In genomic region chr11:59309106-59309805, GRCm38 (mm10) we compare ENCODE assay signal across 8 mouse cellular contexts. TPM values are rescaled to one million over a fixed set of nuclear protein-coding genes. Genes with fewer than 3 reads are reported as not detected.
A peak's percentile ranks its signal among the peaks of the same experiment; 100 is the strongest.
DNase-seq lines count a peak whose midpoint lies in the region; ATAC-seq and TF ChIP-seq lines count a peak whose summit lies in the region.

No protein-coding gene starts in this region.

- TF ChIP-seq CTCF in ES-Bruce4 (IDR thresholded peaks at IDR 0.05; ENCODE audit: low read depth, low read length), result no peak

- H3K9ac ChIP-seq in ES-Bruce4 (ENCODE audit: low read depth, poor library complexity, severe bottlenecking), result peak overlapping the region; percentile 87; the same call in 1 of the 2 replicates
- 0 out of 2 replicates have a peak overlapping the region, but pooled peaks have one; percentile 13 for H3K9ac ChIP-seq in intestine, embryonic 14.5 days (ENCODE audit: low read length)
- 0 out of 2 replicates have a peak overlapping the region, but pooled peaks have one; percentile 52 for H3K9ac ChIP-seq in neural tube, embryonic 13.5 days

- TF ChIP-seq EP300 in ES-Bruce4 (IDR thresholded peaks at IDR 0.05; ENCODE audit: insufficient read depth, low read depth, low read length), result 0 out of 2 replicates have a peak, but pooled peaks have one; percentile 31

- H3K27ac ChIP-seq in ES-Bruce4 (ENCODE audit: insufficient read depth, low read length), result no peak overlapping the region
- peak overlapping the region; percentile 54; the same call in 1 of the 2 replicates for H3K27ac ChIP-seq in intestine, embryonic 14.5 days (ENCODE audit: low read depth)
- no peak overlapping the region for H3K27ac ChIP-seq in neural tube, embryonic 13.5 days (replicated peaks)

- no peaks in the 10 kb centered on the region for H3K36me3 ChIP-seq in ES-Bruce4 (ENCODE audit: control insufficient read depth, insufficient read depth, low read length, poor library complexity, severe bottlenecking)
- no peaks in the 10 kb centered on the region for H3K36me3 ChIP-seq in intestine, embryonic 14.5 days (ENCODE audit: control insufficient read depth, insufficient read depth, low read length)
- no peaks in the 10 kb centered on the region for H3K36me3 ChIP-seq in neural tube, embryonic 13.5 days

- H3K4me3 ChIP-seq in ES-Bruce4 (ENCODE audit: low read depth, low read length), result peak overlapping the region; percentile 16
- no peak overlapping the region for H3K4me3 ChIP-seq in intestine, embryonic 14.5 days (ENCODE audit: low read depth, low read length)
- H3K4me3 ChIP-seq in neural tube, embryonic 13.5 days, result no peak overlapping the region

- DNase-seq in adrenal gland, postnatal 14 days, result peak; percentile 31
- no peak for DNase-seq in adrenal gland, adult 8-10 months
- DNase-seq in gastrocnemius, postnatal 10 days, result peak; percentile 69
- no peak for DNase-seq in intestine, embryonic 14.5 days (ENCODE audit: low spot score)
- DNase-seq in c-Kit-positive CD71-positive TER-119-positive erythroid progenitor cells, embryonic 14.5 days (ENCODE audit: low spot score), result no peak
- no peak for DNase-seq in thymus, postnatal 25 days

- TF ChIP-seq POLR2A in ES-Bruce4 (IDR thresholded peaks at IDR 0.05; ENCODE audit: insufficient read depth, low read length), result no peak

- peaks cover 5% of the 10 kb centered on the region for H3K4me1 ChIP-seq in ES-Bruce4 (ENCODE audit: control insufficient read depth, insufficient read depth, low read length)
- H3K4me1 ChIP-seq in intestine, embryonic 14.5 days (replicated peaks; ENCODE audit: control insufficient read depth, insufficient read depth, low read length), result peaks cover 42% of the 10 kb centered on the region
- peaks cover 60% of the 10 kb centered on the region for H3K4me1 ChIP-seq in neural tube, embryonic 13.5 days (replicated peaks)

- 0 out of 2 replicates have a peak, but pooled peaks have one; percentile 30 for ATAC-seq in intestine, embryonic 14.5 days (replicated peaks; ENCODE audit: low FRiP score, low TSS enrichment, low read depth)
- ATAC-seq in neural tube, embryonic 13.5 days (ENCODE audit: low read depth), result no peak; the same call in 1 of the 2 replicates

- H3K27me3 ChIP-seq in ES-Bruce4 (ENCODE audit: control insufficient read depth, insufficient read depth, low read length, poor library complexity, severe bottlenecking), result peaks cover 8% of the 10 kb centered on the region
- H3K27me3 ChIP-seq in intestine, embryonic 14.5 days (replicated peaks; ENCODE audit: control insufficient read depth, insufficient read depth, low read length), result peaks cover 37% of the 10 kb centered on the region
- peaks cover 59% of the 10 kb centered on the region for H3K27me3 ChIP-seq in neural tube, embryonic 13.5 days

- 17% methylated on average over 10 of the region's 12 CpGs for WGBS in intestine, embryonic 14.5 days
- 14% methylated on average over 12 of the region's 12 CpGs for WGBS in neural tube, embryonic 13.5 days

- H3K9me3 ChIP-seq in ES-Bruce4 (replicated peaks; ENCODE audit: control insufficient read depth, insufficient read depth, low read length, poor library complexity, severe bottlenecking), result no peaks in the 10 kb centered on the region
- H3K9me3 ChIP-seq in intestine, embryonic 14.5 days (ENCODE audit: control insufficient read depth, low read length), result no peaks in the 10 kb centered on the region
- no peaks in the 10 kb centered on the region for H3K9me3 ChIP-seq in neural tube, embryonic 13.5 days

- peak overlapping the region; percentile 66 for H3K4me2 ChIP-seq in intestine, embryonic 14.5 days (ENCODE audit: low read length)
- peak overlapping the region; percentile 83 for H3K4me2 ChIP-seq in neural tube, embryonic 13.5 days

RNA-seq across cellular contexts. Expression of gene Wnt9a, which starts 2.5 kb away (rescaled TPM):
- total RNA-seq in adrenal gland, postnatal 14 days (2021), result 0.98 and 1.1 TPM in 2 replicates
- 1 to 10 TPM; 1.2 to 1.5 (median 1.5) TPM for total RNA-seq in adrenal gland, adult 8-10 months (2022)
- polyA plus RNA-seq in ES-Bruce4 (2011; ENCODE audit: insufficient read depth, insufficient read length, low read depth, missing spikeins), result 6.5 and 6.8 TPM in 2 replicates
- total RNA-seq in gastrocnemius, postnatal 10 days (2021), result 10 to 100 TPM; 11.1 to 11.8 TPM
- 2.5 TPM in 2 replicates for polyA plus RNA-seq in intestine, embryonic 14.5 days (2014; fragmentation: Nextera tagmentation; extraction: Ambion mirVana)
- 3.6 and 3.8 TPM in 2 replicates for polyA plus RNA-seq in neural tube, embryonic 13.5 days (2015; fragmentation: Nextera tagmentation; extraction: Ambion mirVana)

RNA-seq across cellular contexts. Expression of gene Wnt3a, which starts 18.7 kb away (rescaled TPM):
- not detected in 2 replicates for total RNA-seq in adrenal gland, postnatal 14 days (2021)
- total RNA-seq in adrenal gland, adult 8-10 months (2022), result not detected
- 0.36 and 0.64 TPM in 2 replicates for polyA plus RNA-seq in ES-Bruce4 (2011; ENCODE audit: insufficient read depth, insufficient read length, low read depth, missing spikeins)
- total RNA-seq in gastrocnemius, postnatal 10 days (2021), result not detected
- not detected in 2 replicates for polyA plus RNA-seq in intestine, embryonic 14.5 days (2014; fragmentation: Nextera tagmentation; extraction: Ambion mirVana)
- polyA plus RNA-seq in neural tube, embryonic 13.5 days (2015; fragmentation: Nextera tagmentation; extraction: Ambion mirVana), result 1.2 and 1.7 TPM in 2 replicates

Comparison
In these comparisons a context has a peak if more than half of its experiments do, and no peak if none do; other contexts are left out.
1. DNase-seq: peak in adrenal gland, postnatal 14 days (single experiment) and gastrocnemius, postnatal 10 days (single experiment); none in adrenal gland, adult 8-10 months (single experiment), intestine, embryonic 14.5 days (single experiment), c-Kit-positive CD71-positive TER-119-positive erythroid progenitor cells, embryonic 14.5 days (single experiment) and thymus, postnatal 25 days (single experiment).
2. H3K9ac ChIP-seq: peak in every context shown above with its lines; median percentile 87 in ES-Bruce4; 52 in neural tube, embryonic 13.5 days; 13 in intestine, embryonic 14.5 days.